Comparison of ENCODE assay signal across 8 mouse cellular contexts in the genomic region with DNA sequence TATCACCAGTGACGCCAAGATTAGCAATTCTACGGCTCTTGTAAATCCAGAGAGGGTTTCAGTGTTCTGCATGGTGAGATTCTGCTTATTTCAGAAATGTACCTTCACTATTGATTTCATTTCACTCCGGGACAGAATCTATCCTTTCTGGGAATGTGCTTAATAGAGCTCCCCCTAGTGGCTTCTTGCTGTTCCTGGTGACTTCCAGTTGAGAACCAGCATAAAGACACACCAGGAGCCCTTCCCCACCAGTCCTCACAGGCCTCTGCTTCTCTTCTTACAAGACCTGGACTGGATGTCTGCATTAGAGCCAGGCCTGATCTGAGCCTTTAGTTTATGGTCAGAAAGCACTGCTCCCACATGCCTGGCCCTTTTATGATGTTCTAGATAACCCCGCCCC. TPM values are rescaled to one million over a fixed set of nuclear protein-coding genes. Genes with fewer than 3 reads are reported as not detected.
A peak's percentile ranks its signal among the peaks of the same experiment; 100 is the strongest.
DNase-seq lines count a peak whose midpoint lies in the region; ATAC-seq lines count a peak whose summit lies in the region.

No protein-coding gene starts in this region.

- DNase-seq in heart, adult 18-20 months, result peak; percentile 54 to 82
- no peak for DNase-seq in heart, postnatal 25 days (ENCODE audit: low spot score)
- peak; percentile 26 for DNase-seq in 3134 (ENCODE audit: extremely low read depth, insufficient read length, low spot score)
- DNase-seq in T-cell, adult 2 months (ENCODE audit: low spot score), result peak; percentile 25
- DNase-seq in kidney, postnatal 14 days, result peak; percentile 62
- peak; percentile 61 for DNase-seq in lung, postnatal 14 days
- DNase-seq in yolk sac, embryonic 10.5 days (ENCODE audit: low spot score), result peak; percentile 36

- ATAC-seq in common myeloid progenitor, adult 5-6 weeks (replicated peaks; ENCODE audit: low read depth, poor library complexity, severe bottlenecking), result peak; percentile 30

- intact Hi-C loops in heart, postnatal 25 days (cut with DNase I), result loop anchor here (2.0 to 5.0 kb wide), 3 partner anchors 39 to 129 kb away; no protein-coding TSS in a partner anchor

RNA-seq across cellular contexts. Expression of a gene that starts 4.9 kb away (rescaled TPM):
- total RNA-seq in heart, adult 18-20 months (2021), result under 1 TPM; 0.45 to 0.82 TPM
- total RNA-seq in heart, postnatal 25 days (2021), result under 1 TPM; 0.75 to 0.87 TPM
- total RNA-seq in common myeloid progenitor, adult 5-6 weeks (2017), result 35.6 and 46.1 TPM in 2 replicates

RNA-seq across cellular contexts. Expression of a gene that starts 28.7 kb away (rescaled TPM):
- 1,000 to 10,000 TPM; 1,990 to 2,288 TPM for total RNA-seq in heart, adult 18-20 months (2021)
- 1,000 to 10,000 TPM; 2,113 to 2,237 TPM for total RNA-seq in heart, postnatal 25 days (2021)
- 8.3 and 20.8 TPM in 2 replicates for total RNA-seq in common myeloid progenitor, adult 5-6 weeks (2017)

RNA-seq across cellular contexts. Expression of a gene that starts 32.0 kb away (rescaled TPM):
- total RNA-seq in heart, adult 18-20 months (2021), result 10 to 100 TPM; 35.5 to 45.2 TPM
- 10 to 100 TPM; 53.0 to 60.1 TPM for total RNA-seq in heart, postnatal 25 days (2021)
- 5.9 and 7.8 TPM in 2 replicates for total RNA-seq in common myeloid progenitor, adult 5-6 weeks (2017)

Comparison
In these comparisons a context has a peak if more than half of its experiments do, and no peak if none do; other contexts are left out.
1. RNA of a gene that starts 4.9 kb away (total RNA-seq): 35.6 to 46.1 TPM in common myeloid progenitor, adult 5-6 weeks; 0.75 to 0.87 TPM in heart, postnatal 25 days and 0.45 to 0.82 TPM in heart, adult 18-20 months; every median in the first group is over 10 times any median in the second.
2. RNA of a gene that starts 28.7 kb away (total RNA-seq): 1,990 to 2,288 TPM in heart, adult 18-20 months and 2,113 to 2,237 TPM in heart, postnatal 25 days; 8.3 to 20.8 TPM in common myeloid progenitor, adult 5-6 weeks; every median in the first group is over 10 times any median in the second.